In genomic region chr1:74067866-74068265, GRCm38 (mm10) we compare ENCODE assay signal across 10 mouse cellular contexts. TPM values are rescaled to one million over a fixed set of nuclear protein-coding genes. Genes with fewer than 3 reads are reported as not detected.
A peak's percentile ranks its signal among the peaks of the same experiment; 100 is the strongest.
DNase-seq lines count a peak whose midpoint lies in the region; ATAC-seq and TF ChIP-seq lines count a peak whose summit lies in the region.
"Had no signal": no experiment of that assay in that cellular context is flagged by ENCODE, and none has a peak within 500 bp of the region (broad histone marks: within the 10 kb centered on the region; RNA-seq: fewer than 3 reads in every experiment).

No protein-coding gene starts in this region.

- intact Hi-C loops in heart, postnatal 10 days (cut with DNase I), result loop anchor here (2.0 kb wide), 1 partner anchor 29 kb away; no protein-coding TSS in a partner anchor

- H3K4me2 ChIP-seq in heart, embryonic 16.5 days (ENCODE audit: low read depth, low read length), result peak overlapping the region; percentile 92
- H3K4me2 ChIP-seq in embryonic facial prominence, embryonic 11.5 days (ENCODE audit: low read depth, low read length), result peak overlapping the region; percentile 63
- H3K4me2 ChIP-seq in intestine, postnatal 0 days (replicated peaks; ENCODE audit: low read depth), result peak overlapping the region; percentile 71
- H3K4me2 ChIP-seq in neural tube, embryonic 14.5 days (ENCODE audit: low read depth, low read length), result peak overlapping the region; percentile 42

- no peaks in the 10 kb centered on the region for H3K27me3 ChIP-seq in heart, embryonic 16.5 days (ENCODE audit: control insufficient read depth, insufficient read depth, low read length)
- H3K27me3 ChIP-seq in embryonic facial prominence, embryonic 11.5 days (ENCODE audit: control insufficient read depth, insufficient read depth, low read length), result no peaks in the 10 kb centered on the region
- H3K27me3 ChIP-seq in intestine, postnatal 0 days (replicated peaks; ENCODE audit: control insufficient read depth, insufficient read depth, low read length), result no peaks in the 10 kb centered on the region
- H3K27me3 ChIP-seq in neural tube, embryonic 14.5 days (ENCODE audit: control insufficient read depth, insufficient read depth, low read length), result no peaks in the 10 kb centered on the region

- peak overlapping the region; percentile 92 for H3K9ac ChIP-seq in heart, embryonic 16.5 days (ENCODE audit: low read length)
- peak overlapping the region; percentile 53; the same call in 1 of the 2 replicates for H3K9ac ChIP-seq in embryonic facial prominence, embryonic 11.5 days (replicated peaks; ENCODE audit: low read length)
- H3K9ac ChIP-seq in intestine, postnatal 0 days (ENCODE audit: low read depth, low read length), result peak overlapping the region; percentile 45; the same call in 1 of the 2 replicates
- 0 out of 2 replicates have a peak overlapping the region, but pooled peaks have one; percentile 34 for H3K9ac ChIP-seq in neural tube, embryonic 14.5 days (replicated peaks; ENCODE audit: low read depth, low read length)

- 14% methylated on average over 13 of the region's 14 CpGs for WGBS in heart, embryonic 16.5 days
- WGBS in embryonic facial prominence, embryonic 11.5 days, result 23% methylated on average over 14 of the region's 14 CpGs
- WGBS in intestine, postnatal 0 days, result 30% methylated on average over 14 of the region's 14 CpGs
- 20% methylated on average over 14 of the region's 14 CpGs for WGBS in neural tube, embryonic 14.5 days

- peak overlapping the region; percentile 93 for H3K27ac ChIP-seq in heart, embryonic 16.5 days (ENCODE audit: low read length)
- no peak overlapping the region for H3K27ac ChIP-seq in embryonic facial prominence, embryonic 11.5 days (replicated peaks; ENCODE audit: low read depth, low read length)
- no peak overlapping the region for H3K27ac ChIP-seq in intestine, postnatal 0 days (ENCODE audit: low read depth, low read length)
- no peak overlapping the region for H3K27ac ChIP-seq in neural tube, embryonic 14.5 days (ENCODE audit: low read depth, low read length)

- DNase-seq in heart, postnatal 10 days, result no peak
- DNase-seq in embryonic facial prominence, embryonic 11.5 days (ENCODE audit: low spot score), result no peak
- no peak for DNase-seq in layer of hippocampus, postnatal 10 days (ENCODE audit: low spot score in 2 of 2)
- no peak for DNase-seq in Muller cell, postnatal 12 days (ENCODE audit: inconsistent ontology term)
- no peak for DNase-seq in adrenal gland, adult 2 months

- no peak for ATAC-seq in heart, embryonic 16.5 days (replicated peaks; ENCODE audit: extremely low read depth, insufficient read depth, low FRiP score)
- ATAC-seq in embryonic facial prominence, embryonic 11.5 days (replicated peaks; ENCODE audit: insufficient number of reproducible peaks, low FRiP score, low TSS enrichment, low read depth), result no peak
- ATAC-seq in intestine, postnatal 0 days, result no peak
- ATAC-seq in neural tube, embryonic 14.5 days (ENCODE audit: low read depth), result no peak

- H3K36me3 ChIP-seq in heart, embryonic 16.5 days (ENCODE audit: control insufficient read depth, insufficient read depth), result no peaks in the 10 kb centered on the region
- H3K36me3 ChIP-seq in embryonic facial prominence, embryonic 11.5 days (replicated peaks; ENCODE audit: control insufficient read depth, insufficient read depth, low read depth, low read length), result no peaks in the 10 kb centered on the region
- H3K36me3 ChIP-seq in intestine, postnatal 0 days (ENCODE audit: control insufficient read depth, insufficient read depth), result no peaks in the 10 kb centered on the region
- no peaks in the 10 kb centered on the region for H3K36me3 ChIP-seq in neural tube, embryonic 14.5 days (ENCODE audit: control insufficient read depth, insufficient read depth, low read length)

- peak overlapping the region; percentile 76 for H3K4me3 ChIP-seq in heart, embryonic 16.5 days (ENCODE audit: low read length)
- peak overlapping the region; percentile 28 for H3K4me3 ChIP-seq in embryonic facial prominence, embryonic 11.5 days (ENCODE audit: low read depth, low read length)
- H3K4me3 ChIP-seq in intestine, postnatal 0 days (ENCODE audit: low read depth, low read length), result peak overlapping the region; percentile 39
- no peak overlapping the region for H3K4me3 ChIP-seq in neural tube, embryonic 14.5 days (ENCODE audit: low read depth, low read length)

- H3K9me3 ChIP-seq in heart, embryonic 16.5 days (replicated peaks; ENCODE audit: control insufficient read depth, low read length), result no peaks in the 10 kb centered on the region
- H3K9me3 ChIP-seq in embryonic facial prominence, embryonic 11.5 days (replicated peaks; ENCODE audit: control insufficient read depth, low read length), result no peaks in the 10 kb centered on the region
- no peaks in the 10 kb centered on the region for H3K9me3 ChIP-seq in intestine, postnatal 0 days (ENCODE audit: control insufficient read depth)
- H3K9me3 ChIP-seq in neural tube, embryonic 14.5 days (ENCODE audit: control insufficient read depth, low read length), result no peaks in the 10 kb centered on the region

- H3K4me1 ChIP-seq in heart, embryonic 16.5 days (ENCODE audit: control insufficient read depth, insufficient read depth, low read length), result peaks cover 49% of the 10 kb centered on the region
- H3K4me1 ChIP-seq in embryonic facial prominence, embryonic 11.5 days (ENCODE audit: control insufficient read depth, insufficient read depth, low read length), result peaks cover 7% of the 10 kb centered on the region
- H3K4me1 ChIP-seq in intestine, postnatal 0 days (replicated peaks; ENCODE audit: control insufficient read depth, insufficient read depth, low read length), result no peaks in the 10 kb centered on the region
- H3K4me1 ChIP-seq in neural tube, embryonic 14.5 days (ENCODE audit: control insufficient read depth, insufficient read depth, low read length), result peaks cover 9% of the 10 kb centered on the region

- TF ChIP-seq CTCF in intestine, postnatal 0 days (IDR thresholded peaks at IDR 0.05; ENCODE audit: low read depth), result no peak

RNA-seq across cellular contexts. Expression of gene Tns1, which starts 56.4 kb away (rescaled TPM):
- 120 and 144 TPM in 2 replicates for polyA plus RNA-seq in heart, embryonic 16.5 days (2015; fragmentation: Nextera tagmentation; extraction: Ambion mirVana)
- 100 to 1,000 TPM; 532 to 688 TPM for total RNA-seq in heart, postnatal 10 days (2021)
- polyA plus RNA-seq in embryonic facial prominence, embryonic 11.5 days (2014; fragmentation: Nextera tagmentation; extraction: Ambion mirVana), result 21.1 and 21.6 TPM in 2 replicates
- polyA plus RNA-seq in intestine, postnatal 0 days (2015; fragmentation: Nextera tagmentation; extraction: Ambion mirVana), result 20.0 and 21.5 TPM in 2 replicates
- 11.3 and 12.7 TPM in 2 replicates for polyA plus RNA-seq in neural tube, embryonic 14.5 days (2014; fragmentation: Nextera tagmentation; extraction: Ambion mirVana)
- 10 to 100 TPM; 35.2 to 35.3 TPM for total RNA-seq in layer of hippocampus, postnatal 10 days (2021)
- 100 to 1,000 TPM; 424 to 432 TPM for total RNA-seq in adrenal gland, adult 2 months (2021)
- 523 and 701 TPM in 2 replicates for polyA plus RNA-seq in adrenal gland, adult 2 months (2012; rRNA removed)
- total RNA-seq: MEL had no signal

RNA-seq across cellular contexts. Expression of gene Rufy4, which starts 57.5 kb away (rescaled TPM):
- polyA plus RNA-seq in heart, embryonic 16.5 days (2015; fragmentation: Nextera tagmentation; extraction: Ambion mirVana), result 0.45 and 0.91 TPM in 2 replicates
- total RNA-seq in heart, postnatal 10 days (2021), result 1 to 10 TPM; 1.2 to 1.5 TPM
- polyA plus RNA-seq in embryonic facial prominence, embryonic 11.5 days (2014; fragmentation: Nextera tagmentation; extraction: Ambion mirVana), result 0.11 and 0.28 TPM in 2 replicates
- 0.10 TPM in 1 of 2 replicates, not detected in the other for polyA plus RNA-seq in intestine, postnatal 0 days (2015; fragmentation: Nextera tagmentation; extraction: Ambion mirVana)
- 0.15 and 0.22 TPM in 2 replicates for polyA plus RNA-seq in neural tube, embryonic 14.5 days (2014; fragmentation: Nextera tagmentation; extraction: Ambion mirVana)
- total RNA-seq in layer of hippocampus, postnatal 10 days (2021), result under 1 TPM in 1 of 2 experiments, not detected in 1; 0.21 TPM
- 1 to 10 TPM; 1.0 to 2.2 TPM for total RNA-seq in adrenal gland, adult 2 months (2021)
- 0.45 and 0.90 TPM in 2 replicates for polyA plus RNA-seq in adrenal gland, adult 2 months (2012; rRNA removed)
- total RNA-seq: gastrocnemius, adult 8-10 months had no signal

Comparison
In these comparisons a context has a peak if more than half of its experiments do, and no peak if none do; other contexts are left out.
1. H3K4me2 ChIP-seq: peak in every context shown above with its lines; median percentile 92 in heart, embryonic 16.5 days; 71 in intestine, postnatal 0 days; 63 in embryonic facial prominence, embryonic 11.5 days; 42 in neural tube, embryonic 14.5 days.
2. H3K9ac ChIP-seq: peak in every context shown above with its lines; median percentile 92 in heart, embryonic 16.5 days; 53 in embryonic facial prominence, embryonic 11.5 days; 45 in intestine, postnatal 0 days; 34 in neural tube, embryonic 14.5 days.